Mouse (Mus musculus): ENCODE data around the gene Rln1.

- TF ChIP-seq CTCF (IDR thresholded peaks at IDR 0.05; ENCODE audit: control insufficient read depth, insufficient read depth, low read length): no peak
- no peak for TF ChIP-seq POLR2A (IDR thresholded peaks at IDR 0.05; ENCODE audit: borderline replicate concordance, control insufficient read depth, low read depth, low read length)
Measured at GRCm38 (mm10) chr19:29285451-29285869, 49.0 kb downstream of the Rln1 start.

Data from bone marrow, adult 2 months (tissue).